Mouse (Mus musculus) neural tube, embryonic 11.5 days (tissue): ENCODE measurements around the gene Flrt1. TPM values are rescaled to one million over a fixed set of nuclear protein-coding genes. Genes with fewer than 3 reads are reported as not detected.
A peak's percentile ranks its signal among the peaks of the same experiment; 100 is the strongest.

ENCODE experiments used
- ATAC-seq: fragments of 200-750 bp; cut with Nextera tagmentation; 2 replicates; pipeline ENCODE4 v1.8.0; 2017; ENCODE audit warnings: moderate number of reproducible peaks, mild to moderate bottlenecking, moderate TSS enrichment, moderate library complexity; ENCODE audit not compliant: insufficient read depth, low FRiP score, low TSS enrichment
- DNase-seq: peaks from one replicate; pipeline ENCODE4 v3.0.0-alpha.2; 2015; ENCODE audit warnings: low spot score
- H3K27ac ChIP-seq: fragments of 300-500 bp; sonication (generic); 2 replicates; pipeline ENCODE4 v1.5.1; 2014; ENCODE audit warnings: low read depth, mild to moderate bottlenecking, low read length
- H3K27me3 ChIP-seq: fragments of 300-500 bp; sonication (generic); 2 replicates; pipeline ENCODE4 v1.6.1; 2014; ENCODE audit warnings: mild to moderate bottlenecking, low read length, mixed read lengths; ENCODE audit not compliant: control insufficient read depth, insufficient read depth
- H3K36me3 ChIP-seq: fragments of 300-500 bp; sonication (generic); 2 replicates; pipeline ENCODE4 v1.6.1; 2014; ENCODE audit warnings: mild to moderate bottlenecking, low read length, moderate library complexity, mixed read lengths; ENCODE audit not compliant: control insufficient read depth, insufficient read depth
- H3K4me1 ChIP-seq: fragments of 300-500 bp; sonication (generic); 2 replicates; pipeline ENCODE4 v1.6.1; 2014; ENCODE audit warnings: low read length, mixed read lengths; ENCODE audit not compliant: control insufficient read depth, insufficient read depth
- H3K4me2 ChIP-seq: fragments of 300-500 bp; sonication (generic); 2 replicates; pipeline ENCODE4 v1.6.1; 2014; ENCODE audit warnings: low read depth, mild to moderate bottlenecking, moderate library complexity
- H3K4me3 ChIP-seq: fragments of 300-500 bp; sonication (generic); 2 replicates; pipeline ENCODE4 v1.5.1; 2014; ENCODE audit warnings: low read depth, low read length
- H3K9ac ChIP-seq: fragments of 300-500 bp; sonication (generic); 2 replicates; pipeline ENCODE4 v1.6.1; 2014; ENCODE audit warnings: mild to moderate bottlenecking, low read length
- H3K9me3 ChIP-seq: fragments of 300-500 bp; sonication (generic); 2 replicates; pipeline ENCODE4 v1.6.1; 2016; ENCODE audit warnings: low read length; ENCODE audit not compliant: control insufficient read depth
- WGBS: fragments of 180-500 bp; shearing (Covaris S2); extraction: QIAGEN DNeasy Blood & Tissue Kit; methylation state at CpG from one replicate; pipeline ENCODE4 v1.1.7; 2014; 5-methylcytosine and 5-hydroxymethylcytosine counted together
- polyA plus RNA-seq: library from polyadenylated mRNA; unstranded; fragments of >200 nt; fragmentation: Nextera tagmentation; extraction: Ambion mirVana; gene quantifications from 2 replicates; pipeline ENCODE4 v1.2.1, GENCODE M21; 2014

Flrt1 gene
- polyA plus RNA-seq, 1 experiment from 2014 or later, result 7.5 TPM

GRCm38 (mm10) chr19:7103993-7104401 lies 1.5 kb downstream of the Flrt1 start:
- no peaks in the 10 kb centered on the region for H3K36me3 ChIP-seq
- 4% methylated on average over 19 of the region's 19 CpGs for WGBS
- no peak overlapping the region for H3K4me3 ChIP-seq
- H3K27me3 ChIP-seq, result peaks cover 31% of the 10 kb centered on the region
- H3K9ac ChIP-seq, result no peak overlapping the region
- H3K4me1 ChIP-seq, result peaks cover 25% of the 10 kb centered on the region
- H3K9me3 ChIP-seq, result no peaks in the 10 kb centered on the region
- peak; percentile 82 for ATAC-seq
- peak; percentile 83 for DNase-seq
- no peak overlapping the region for H3K27ac ChIP-seq
- no peak overlapping the region for H3K4me2 ChIP-seq

- Histone ChIP-seq H3K36me3 (no peaks in the 10 kb centered on the region), H3K27me3 (peaks cover 31% of the 10 kb centered on the region), H3K4me3 (no peak overlapping the region), H3K9ac (peak overlapping the region; percentile 37; the same call in 1 of the 2 replicates), H3K27ac (no peak overlapping the region), H3K9me3 (no peaks in the 10 kb centered on the region), H3K4me2 (no peak overlapping the region), H3K4me1 (peaks cover 25% of the 10 kb centered on the region)
- 68% methylated on average over 4 of the region's 4 CpGs for WGBS
- no peak for DNase-seq
- ATAC-seq, result no peak
These were observed 2.1 kb downstream of the Flrt1 start for GRCm38 (mm10) chr19:7103349-7103992.

GRCm38 (mm10) chr19:7102039-7102438 lies 3.5 kb downstream of the Flrt1 start:
- peaks cover 25% of the 10 kb centered on the region for H3K4me1 ChIP-seq
- DNase-seq (no peak), ATAC-seq (no peak)
- H3K36me3 ChIP-seq, result no peaks in the 10 kb centered on the region
- H3K27me3 ChIP-seq, result peaks cover 29% of the 10 kb centered on the region
- no peak overlapping the region for H3K4me3 ChIP-seq
- H3K4me2 ChIP-seq, result no peak overlapping the region
- H3K9ac ChIP-seq, result no peak overlapping the region
- 85% methylated on average over 10 of the region's 10 CpGs for WGBS
- H3K9me3 ChIP-seq, result no peaks in the 10 kb centered on the region
- H3K27ac ChIP-seq, result no peak overlapping the region

GRCm38 (mm10) chr19:7099620-7100155 lies 5.8 kb downstream of the Flrt1 start:
- DNase-seq, result no peak
- Histone ChIP-seq H3K27ac (no peak overlapping the region), H3K4me2 (no peak overlapping the region), H3K27me3 (peaks cover 39% of the 10 kb centered on the region), H3K9me3 (no peaks in the 10 kb centered on the region), H3K4me3 (no peak overlapping the region), H3K36me3 (no peaks in the 10 kb centered on the region; the same call in 1 of the 2 replicates), H3K9ac (no peak overlapping the region), H3K4me1 (peaks cover 25% of the 10 kb centered on the region)
- WGBS, result 58% methylated on average over 3 of the region's 3 CpGs
- no peak for ATAC-seq

DNA sequence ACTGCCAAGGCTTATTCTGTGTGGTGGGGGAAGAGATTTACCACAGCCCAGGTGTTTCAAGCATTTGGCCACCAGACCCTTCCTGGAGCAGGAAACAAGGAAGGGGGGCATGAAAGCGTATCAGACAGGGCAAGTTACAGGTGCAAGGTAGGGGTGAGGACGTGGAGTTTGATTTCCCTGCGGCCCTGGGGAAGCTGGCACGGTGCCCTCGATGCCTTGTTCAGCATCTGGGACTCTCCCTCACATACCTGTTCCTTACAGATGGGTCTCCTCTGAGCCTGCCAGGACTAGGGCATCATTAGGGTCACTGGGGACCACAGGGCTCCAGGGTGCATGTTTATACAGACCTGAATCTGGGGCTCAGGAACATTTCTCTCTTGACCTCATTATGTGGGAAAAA lies 12.8 kb downstream of the Flrt1 start:
- H3K4me2 ChIP-seq, result no peak overlapping the region
- no peak for DNase-seq
- no peaks in the 10 kb centered on the region; the same call in 1 of the 2 replicates for H3K36me3 ChIP-seq
- H3K27ac ChIP-seq, result no peak overlapping the region
- peaks cover 28% of the 10 kb centered on the region for H3K4me1 ChIP-seq
- no peak for ATAC-seq
- 87% methylated on average over 5 of the region's 5 CpGs for WGBS
- H3K4me3 ChIP-seq, result no peak overlapping the region
- peaks cover 32% of the 10 kb centered on the region for H3K27me3 ChIP-seq
- no peak overlapping the region for H3K9ac ChIP-seq
- no peaks in the 10 kb centered on the region for H3K9me3 ChIP-seq

- no peak for DNase-seq
- Histone ChIP-seq H3K36me3 (no peaks in the 10 kb centered on the region; the same call in 1 of the 2 replicates), H3K9me3 (no peaks in the 10 kb centered on the region), H3K27me3 (peaks cover 29% of the 10 kb centered on the region), H3K27ac (no peak overlapping the region), H3K9ac (no peak overlapping the region), H3K4me2 (no peak overlapping the region), H3K4me1 (peaks cover 28% of the 10 kb centered on the region), H3K4me3 (no peak overlapping the region)
- ATAC-seq, result no peak
- WGBS, result 65% methylated on average over 10 of the region's 10 CpGs
These were observed 14.0 kb downstream of the Flrt1 start for GRCm38 (mm10) chr19:7091448-7092050.

- no peak for DNase-seq
- no peaks in the 10 kb centered on the region for H3K9me3 ChIP-seq
- peaks cover 28% of the 10 kb centered on the region for H3K4me1 ChIP-seq
- H3K4me3 ChIP-seq, result no peak overlapping the region
- no peak for ATAC-seq
- no peak overlapping the region for H3K4me2 ChIP-seq
- H3K36me3 ChIP-seq, result no peaks in the 10 kb centered on the region
- no peak overlapping the region for H3K27ac ChIP-seq
- 44% methylated on average over 10 of the region's 10 CpGs for WGBS
- peaks cover 19% of the 10 kb centered on the region for H3K27me3 ChIP-seq
- 0 out of 2 replicates have a peak overlapping the region, but pooled peaks have one; percentile 7 for H3K9ac ChIP-seq
These were observed 15.0 kb downstream of the Flrt1 start for GRCm38 (mm10) chr19:7090369-7091064.

GRCm38 (mm10) chr19:7089842-7090251 lies 15.7 kb downstream of the Flrt1 start:
- Histone ChIP-seq H3K4me2 (no peak overlapping the region), H3K9ac (no peak overlapping the region), H3K27ac (no peak overlapping the region), H3K27me3 (peaks cover 15% of the 10 kb centered on the region), H3K9me3 (no peaks in the 10 kb centered on the region), H3K4me1 (peaks cover 28% of the 10 kb centered on the region), H3K4me3 (no peak overlapping the region), H3K36me3 (no peaks in the 10 kb centered on the region)
- DNase-seq (no peak), ATAC-seq (no peak)
- 43% methylated on average over 7 of the region's 7 CpGs for WGBS
